Mouse (Mus musculus) lung, embryonic 15.5 days (tissue): ENCODE data around the gene Omp. TPM values are rescaled to one million over a fixed set of nuclear protein-coding genes. Genes with fewer than 3 reads are reported as not detected.
A peak's percentile ranks its signal among the peaks of the same experiment; 100 is the strongest.

Experiments
- ATAC-seq: fragments of 200-750 bp; cut with Nextera tagmentation; 2 replicates; pipeline ENCODE4 v1.8.0; 2017; ENCODE audit warnings: moderate number of reproducible peaks, borderline replicate concordance; ENCODE audit not compliant: low FRiP score, low TSS enrichment; ENCODE audit errors: extremely low read depth
- H3K27ac ChIP-seq: fragments of 300-500 bp; sonication (generic); 2 replicates; pipeline ENCODE4 v1.5.1; 2015; ENCODE audit warnings: moderate library complexity, mild to moderate bottlenecking, inconsistent platforms
- H3K27me3 ChIP-seq: fragments of 300-500 bp; sonication (generic); 2 replicates; pipeline ENCODE4 v1.6.1; 2015; ENCODE audit warnings: inconsistent platforms
- H3K36me3 ChIP-seq: fragments of 300-500 bp; sonication (generic); 2 replicates; pipeline ENCODE4 v1.6.1; 2015; ENCODE audit warnings: inconsistent platforms
- H3K4me1 ChIP-seq: fragments of 300-500 bp; sonication (generic); 2 replicates; pipeline ENCODE4 v1.6.1; 2015; ENCODE audit warnings: inconsistent platforms
- H3K4me2 ChIP-seq: fragments of 300-500 bp; sonication (generic); 2 replicates; pipeline ENCODE4 v1.6.1; 2015; ENCODE audit warnings: inconsistent platforms, mild to moderate bottlenecking, moderate library complexity
- H3K4me3 ChIP-seq: fragments of 300-500 bp; sonication (generic); 2 replicates; pipeline ENCODE4 v1.5.1; 2015; ENCODE audit warnings: mild to moderate bottlenecking, inconsistent platforms
- H3K9ac ChIP-seq: fragments of 300-500 bp; sonication (generic); 2 replicates; pipeline ENCODE4 v1.6.1; 2015; ENCODE audit warnings: inconsistent platforms
- H3K9me3 ChIP-seq: fragments of 300-500 bp; sonication (generic); 2 replicates; pipeline ENCODE4 v1.6.1; 2016; ENCODE audit warnings: inconsistent platforms
- whole genome bisulfite sequencing: fragments of 180-500 bp; shearing (Covaris S2); methylation state at CpG from one replicate; pipeline ENCODE4 v1.1.7; 2015; 5-methylcytosine and 5-hydroxymethylcytosine counted together
- polyA plus RNA-seq: library from polyadenylated mRNA; unstranded; fragments of >200 nt; fragmentation: Nextera tagmentation; extraction: Ambion mirVana; gene quantifications from 2 replicates; pipeline ENCODE4 v1.2.1, GENCODE M21; 2015

Omp gene
- polyA plus RNA-seq, 1 experiment from 2014 or later, result 0.20 TPM

- H3K27ac ChIP-seq, result no peak overlapping the region
- no peak for ATAC-seq
- no peak overlapping the region for H3K4me2 ChIP-seq
- H3K4me3 ChIP-seq, result no peak overlapping the region
- peaks cover 28% of the 10 kb centered on the region for H3K27me3 ChIP-seq
- no peaks in the 10 kb centered on the region for H3K9me3 ChIP-seq
- H3K9ac ChIP-seq, result no peak overlapping the region
- H3K4me1 ChIP-seq, result 0 out of 2 replicates have a peak, but pooled peaks cover 6% of the 10 kb centered on the region
- WGBS, result 69% methylated on average over 4 of the region's 4 CpGs
- H3K36me3 ChIP-seq, result no peaks in the 10 kb centered on the region
These were observed 35.5 kb downstream of the Omp start for GRCm38 (mm10) chr7:98109771-98110170.

- H3K4me1 ChIP-seq, result 0 out of 2 replicates have a peak, but pooled peaks cover 9% of the 10 kb centered on the region
- no peak overlapping the region for H3K4me2 ChIP-seq
- no peaks in the 10 kb centered on the region for H3K36me3 ChIP-seq
- no peak for ATAC-seq
- peaks cover 28% of the 10 kb centered on the region for H3K27me3 ChIP-seq
- no peak overlapping the region for H3K9ac ChIP-seq
- WGBS, result 78% methylated on average over 16 of the region's 16 CpGs
- no peak overlapping the region for H3K4me3 ChIP-seq
- H3K9me3 ChIP-seq, result no peaks in the 10 kb centered on the region
- H3K27ac ChIP-seq, result no peak overlapping the region
These were observed 36.5 kb downstream of the Omp start for GRCm38 (mm10) chr7:98108636-98109430.

GRCm38 (mm10) chr7:98106272-98106671 is 39.0 kb downstream of the Omp start:
- no peak overlapping the region for H3K27ac ChIP-seq
- no peak overlapping the region for H3K4me3 ChIP-seq
- no peaks in the 10 kb centered on the region for H3K9me3 ChIP-seq
- H3K36me3 ChIP-seq, result no peaks in the 10 kb centered on the region
- 88% methylated on average over 7 of the region's 7 CpGs for WGBS
- H3K4me2 ChIP-seq, result no peak overlapping the region
- H3K4me1 ChIP-seq, result peaks cover 17% of the 10 kb centered on the region
- peaks cover 11% of the 10 kb centered on the region for H3K27me3 ChIP-seq
- ATAC-seq, result no peak
- H3K9ac ChIP-seq, result no peak overlapping the region

- Histone ChIP-seq H3K27me3 (no peaks in the 10 kb centered on the region), H3K9ac (no peak overlapping the region), H3K4me2 (no peak overlapping the region), H3K4me1 (peaks cover 14% of the 10 kb centered on the region), H3K27ac (peak overlapping the region; percentile 51; the same call in 1 of the 2 replicates), H3K4me3 (no peak overlapping the region), H3K9me3 (no peaks in the 10 kb centered on the region), H3K36me3 (no peaks in the 10 kb centered on the region)
- ATAC-seq, result no peak
- WGBS, result 57% methylated on average over 16 of the region's 16 CpGs
These were observed 40.5 kb downstream of the Omp start for GRCm38 (mm10) chr7:98104481-98105435.

- Histone ChIP-seq H3K4me2 (no peak overlapping the region), H3K27ac (no peak overlapping the region), H3K9ac (no peak overlapping the region), H3K4me3 (no peak overlapping the region), H3K27me3 (no peaks in the 10 kb centered on the region), H3K9me3 (no peaks in the 10 kb centered on the region), H3K36me3 (no peaks in the 10 kb centered on the region), H3K4me1 (peaks cover 14% of the 10 kb centered on the region)
- 57% methylated on average over 5 of the region's 5 CpGs for WGBS
- no peak for ATAC-seq
These were observed 41.4 kb downstream of the Omp start for GRCm38 (mm10) chr7:98103942-98104292.

GRCm38 (mm10) chr7:98103002-98103941 is 42.0 kb downstream of the Omp start:
- 10% methylated on average over 24 of the region's 26 CpGs for WGBS
- peak overlapping the region; percentile 23; the same call in 1 of the 2 replicates for H3K9ac ChIP-seq
- ATAC-seq, result peak; percentile 41; the same call in 1 of the 2 replicates

GRCm38 (mm10) chr7:98102488-98102887 is 42.8 kb downstream of the Omp start:
- Histone ChIP-seq H3K4me2 (peak overlapping the region; percentile 60), H3K9me3 (no peaks in the 10 kb centered on the region), H3K9ac (no peak overlapping the region; the same call in 1 of the 2 replicates), H3K4me1 (peaks cover 14% of the 10 kb centered on the region), H3K27me3 (no peaks in the 10 kb centered on the region), H3K36me3 (no peaks in the 10 kb centered on the region), H3K4me3 (no peak overlapping the region), H3K27ac (no peak overlapping the region)
- 94% methylated on average over 11 of the region's 11 CpGs for WGBS
- ATAC-seq, result no peak

More at GRCm38 (mm10) chr7:98103002-98103941, 42.0 kb downstream of the Omp start:
- no peaks in the 10 kb centered on the region for H3K9me3 ChIP-seq
- no peaks in the 10 kb centered on the region for H3K27me3 ChIP-seq
- H3K4me1 ChIP-seq, result peaks cover 14% of the 10 kb centered on the region
- peak overlapping the region; percentile 60 for H3K4me2 ChIP-seq
- peak overlapping the region; percentile 36 for H3K4me3 ChIP-seq
- no peaks in the 10 kb centered on the region for H3K36me3 ChIP-seq
- H3K27ac ChIP-seq, result peak overlapping the region; percentile 59; the same call in 1 of the 2 replicates

GRCm38 (mm10) chr7:98097557-98097956 is 47.7 kb downstream of the Omp start:
- no peaks in the 10 kb centered on the region for H3K9me3 ChIP-seq
- WGBS, result 95% methylated on average over 8 of the region's 8 CpGs
- no peak for ATAC-seq
- H3K4me1 ChIP-seq, result peaks cover 1% of the 10 kb centered on the region; the same call in 1 of the 2 replicates
- no peaks in the 10 kb centered on the region for H3K36me3 ChIP-seq
- H3K4me2 ChIP-seq, result no peak overlapping the region
- H3K27ac ChIP-seq, result no peak overlapping the region
- H3K4me3 ChIP-seq, result no peak overlapping the region
- H3K27me3 ChIP-seq, result no peaks in the 10 kb centered on the region
- H3K9ac ChIP-seq, result no peak overlapping the region

GRCm38 (mm10) chr7:98095852-98096251 is 49.5 kb downstream of the Omp start:
- no peaks in the 10 kb centered on the region for H3K27me3 ChIP-seq
- H3K4me1 ChIP-seq, result no peaks in the 10 kb centered on the region
- H3K4me2 ChIP-seq, result no peak overlapping the region
- no peak overlapping the region for H3K27ac ChIP-seq
- no peak overlapping the region for H3K9ac ChIP-seq
- no peak for ATAC-seq
- H3K9me3 ChIP-seq, result no peaks in the 10 kb centered on the region
- no peaks in the 10 kb centered on the region for H3K36me3 ChIP-seq
- 91% methylated on average over 4 of the region's 4 CpGs for WGBS
- no peak overlapping the region for H3K4me3 ChIP-seq
